ENCODE assay signal across 21 mouse cellular contexts in the genomic region with DNA sequence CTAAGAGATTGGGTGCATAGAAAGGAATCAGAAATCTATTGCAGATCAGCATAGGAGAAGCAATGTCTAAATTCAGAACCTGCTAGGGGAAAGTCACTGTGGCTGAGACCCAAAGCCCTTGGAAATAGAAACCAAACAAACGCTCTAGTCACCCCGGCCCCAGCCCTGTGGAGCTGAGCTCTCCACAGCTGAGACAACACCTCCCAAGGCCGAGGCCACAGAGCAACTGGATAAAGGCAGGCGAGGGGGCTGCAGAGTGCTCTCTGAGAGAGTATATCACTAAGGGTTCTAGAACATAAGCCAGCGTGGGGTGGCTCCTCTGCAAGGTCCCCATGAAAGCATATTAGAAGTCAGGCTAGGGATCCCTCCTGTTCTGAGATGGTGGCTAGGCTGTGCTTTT. TPM values are rescaled to one million over a fixed set of nuclear protein-coding genes. Genes with fewer than 3 reads are reported as not detected.
DNase-seq lines count a peak whose midpoint lies in the region; ATAC-seq and TF ChIP-seq lines count a peak whose summit lies in the region.
"Had no signal": no experiment of that assay in that cellular context is flagged by ENCODE, and none has a peak within 500 bp of the region (broad histone marks: within the 10 kb centered on the region; RNA-seq: fewer than 3 reads in every experiment).

No protein-coding gene starts in this region.

- H3K27me3 ChIP-seq in intestine, embryonic 15.5 days (replicated peaks) = no peaks in the 10 kb centered on the region
- H3K27me3 ChIP-seq in intestine, postnatal 0 days (replicated peaks; ENCODE audit: control insufficient read depth, insufficient read depth, low read length) = no peaks in the 10 kb centered on the region
- H3K27me3 ChIP-seq in stomach, embryonic 16.5 days (ENCODE audit: control insufficient read depth, insufficient read depth, low read length) = no peaks in the 10 kb centered on the region
- H3K27me3 ChIP-seq: embryonic facial prominence, embryonic 15.5 days; hindbrain, embryonic 12.5 days; limb, embryonic 15.5 days had no signal

- 75% methylated on average over 5 of the region's 5 CpGs for WGBS in intestine, embryonic 15.5 days
- WGBS in intestine, postnatal 0 days = 71% methylated on average over 5 of the region's 5 CpGs
- 63% methylated on average over 5 of the region's 5 CpGs for WGBS in stomach, embryonic 16.5 days

- no peak overlapping the region for H3K9ac ChIP-seq in intestine, embryonic 15.5 days
- H3K9ac ChIP-seq in intestine, postnatal 0 days (ENCODE audit: low read depth, low read length) = no peak overlapping the region
- H3K9ac ChIP-seq in stomach, embryonic 16.5 days (ENCODE audit: low read length) = no peak overlapping the region
- H3K9ac ChIP-seq: embryonic facial prominence, embryonic 15.5 days; hindbrain, embryonic 12.5 days; limb, embryonic 15.5 days; liver, embryonic 14.5 days had no signal

- no peak overlapping the region for H3K4me3 ChIP-seq in intestine, embryonic 15.5 days (replicated peaks)
- no peak overlapping the region for H3K4me3 ChIP-seq in intestine, postnatal 0 days (ENCODE audit: low read depth, low read length)
- H3K4me3 ChIP-seq in stomach, embryonic 16.5 days (replicated peaks; ENCODE audit: low read length) = no peak overlapping the region
- H3K4me3 ChIP-seq: embryonic facial prominence, embryonic 15.5 days; hindbrain, embryonic 12.5 days; limb, embryonic 15.5 days had no signal

- no peak for TF ChIP-seq CTCF in intestine, postnatal 0 days (IDR thresholded peaks at IDR 0.05; ENCODE audit: low read depth)

- H3K27ac ChIP-seq in intestine, embryonic 15.5 days = no peak overlapping the region
- no peak overlapping the region for H3K27ac ChIP-seq in intestine, postnatal 0 days (ENCODE audit: low read depth, low read length)
- no peak overlapping the region for H3K27ac ChIP-seq in stomach, embryonic 16.5 days (ENCODE audit: low read length)
- H3K27ac ChIP-seq: embryonic facial prominence, embryonic 15.5 days; hindbrain, embryonic 12.5 days; limb, embryonic 15.5 days; liver, embryonic 14.5 days; macrophage had no signal

- H3K4me2 ChIP-seq in intestine, embryonic 15.5 days (replicated peaks) = no peak overlapping the region
- no peak overlapping the region for H3K4me2 ChIP-seq in intestine, postnatal 0 days (replicated peaks; ENCODE audit: low read depth)
- H3K4me2 ChIP-seq in stomach, embryonic 16.5 days (ENCODE audit: low read depth, low read length) = no peak overlapping the region
- H3K4me2 ChIP-seq: embryonic facial prominence, embryonic 15.5 days; hindbrain, embryonic 12.5 days; limb, embryonic 15.5 days had no signal

- DNase-seq in ovary, postnatal 36 days (ENCODE audit: low spot score) = peak; percentile 74
- DNase-seq in ovary, postnatal 14 days (ENCODE audit: low spot score) = no peak
- peak; percentile 79 for DNase-seq in adrenal gland, postnatal 14 days
- no peak for DNase-seq in MN1 (ENCODE audit: low spot score)
- DNase-seq: cerebellum, adult 9-10 months; kidney, adult 9 months; kidney, postnatal 36 days; layer of hippocampus, adult 9-11 months; right cerebral cortex, postnatal 14 days had no signal

- H3K4me1 ChIP-seq in intestine, embryonic 15.5 days (replicated peaks) = no peaks in the 10 kb centered on the region
- no peaks in the 10 kb centered on the region for H3K4me1 ChIP-seq in intestine, postnatal 0 days (replicated peaks; ENCODE audit: control insufficient read depth, insufficient read depth, low read length)
- no peaks in the 10 kb centered on the region for H3K4me1 ChIP-seq in stomach, embryonic 16.5 days (ENCODE audit: control insufficient read depth, insufficient read depth, low read length)
- H3K4me1 ChIP-seq: hindbrain, embryonic 12.5 days had no signal

- ATAC-seq in intestine, embryonic 15.5 days = 0 out of 2 replicates have a peak, but pooled peaks have one; percentile 58
- ATAC-seq in intestine, postnatal 0 days = no peak
- ATAC-seq in stomach, embryonic 16.5 days (ENCODE audit: insufficient read depth, low FRiP score) = peak; percentile 63; the same call in 1 of the 2 replicates
- ATAC-seq: inflammation-experienced regulatory T-cells, adult 6 months; midbrain, embryonic 16.5 days had no signal

- H3K9me3 ChIP-seq in intestine, embryonic 15.5 days = no peaks in the 10 kb centered on the region
- H3K9me3 ChIP-seq in intestine, postnatal 0 days (ENCODE audit: control insufficient read depth) = no peaks in the 10 kb centered on the region
- no peaks in the 10 kb centered on the region for H3K9me3 ChIP-seq in stomach, embryonic 16.5 days (replicated peaks; ENCODE audit: control insufficient read depth, low read length)
- H3K9me3 ChIP-seq: embryonic facial prominence, embryonic 15.5 days; hindbrain, embryonic 12.5 days; limb, embryonic 15.5 days had no signal

- peaks cover 21% of the 10 kb centered on the region; the same call in 1 of the 2 replicates for H3K36me3 ChIP-seq in intestine, embryonic 15.5 days
- H3K36me3 ChIP-seq in intestine, postnatal 0 days (ENCODE audit: control insufficient read depth, insufficient read depth) = peaks cover 22% of the 10 kb centered on the region
- no peaks in the 10 kb centered on the region for H3K36me3 ChIP-seq in stomach, embryonic 16.5 days (ENCODE audit: control insufficient read depth, insufficient read depth, low read length)

RNA-seq across cellular contexts. Expression of a gene that starts 11.2 kb away (rescaled TPM):
- 10.5 and 10.7 TPM in 2 replicates for polyA plus RNA-seq in intestine, embryonic 15.5 days (2015; fragmentation: Nextera tagmentation; extraction: Ambion mirVana)
- polyA plus RNA-seq in intestine, postnatal 0 days (2015; fragmentation: Nextera tagmentation; extraction: Ambion mirVana) = 3.5 and 3.8 TPM in 2 replicates
- total RNA-seq in adrenal gland, postnatal 14 days (2021) = 35.2 and 52.6 TPM in 2 replicates
- polyA plus RNA-seq in stomach, embryonic 16.5 days (2015; fragmentation: Nextera tagmentation; extraction: Ambion mirVana) = 17.3 and 18.5 TPM in 2 replicates

RNA-seq across cellular contexts. Expression of a gene that starts 28.5 kb away (rescaled TPM):
- 19.4 and 21.6 TPM in 2 replicates for polyA plus RNA-seq in intestine, embryonic 15.5 days (2015; fragmentation: Nextera tagmentation; extraction: Ambion mirVana)
- polyA plus RNA-seq in intestine, postnatal 0 days (2015; fragmentation: Nextera tagmentation; extraction: Ambion mirVana) = 16.2 and 19.1 TPM in 2 replicates
- 14.7 and 19.1 TPM in 2 replicates for total RNA-seq in adrenal gland, postnatal 14 days (2021)
- polyA plus RNA-seq in stomach, embryonic 16.5 days (2015; fragmentation: Nextera tagmentation; extraction: Ambion mirVana) = 28.6 and 30.4 TPM in 2 replicates

RNA-seq across cellular contexts. Expression of a gene that starts 41.4 kb away (rescaled TPM):
- 3.8 and 5.6 TPM in 2 replicates for polyA plus RNA-seq in intestine, embryonic 15.5 days (2015; fragmentation: Nextera tagmentation; extraction: Ambion mirVana)
- polyA plus RNA-seq in intestine, postnatal 0 days (2015; fragmentation: Nextera tagmentation; extraction: Ambion mirVana) = 17.3 and 19.8 TPM in 2 replicates
- total RNA-seq in adrenal gland, postnatal 14 days (2021) = 15.1 and 22.9 TPM in 2 replicates
- 2.7 and 3.1 TPM in 2 replicates for polyA plus RNA-seq in stomach, embryonic 16.5 days (2015; fragmentation: Nextera tagmentation; extraction: Ambion mirVana)
- total RNA-seq: common myeloid progenitor, adult 5-6 weeks; MEL had no signal
- polyA plus RNA-seq: macrophage had no signal

Comparison
In these comparisons a context has a peak if more than half of its experiments do, and no peak if none do; other contexts are left out.
1. DNase-seq: peak in ovary, postnatal 36 days (single experiment) and adrenal gland, postnatal 14 days (single experiment); none in ovary, postnatal 14 days (single experiment) and MN1 (single experiment).